In the genomic region with DNA sequence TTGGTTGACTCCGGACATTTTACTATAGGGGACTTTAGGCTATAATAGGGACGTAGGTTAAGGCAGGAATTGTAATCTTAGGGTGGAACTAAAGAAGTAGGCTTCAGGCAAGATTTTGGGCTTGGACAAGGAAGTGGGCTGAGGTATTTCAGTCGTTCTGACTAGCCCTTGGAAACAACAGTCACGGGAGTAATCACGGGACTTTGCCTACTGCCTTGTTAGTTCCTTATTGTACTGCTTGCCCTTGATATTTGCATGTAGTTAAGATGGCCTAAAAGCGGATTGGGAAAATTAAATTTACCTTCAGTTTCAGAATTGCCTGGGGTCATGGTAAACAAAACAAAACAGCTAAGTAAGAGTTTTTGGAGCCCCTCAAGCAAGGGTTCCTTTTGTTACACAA, we compare ENCODE assay signal across 2 mouse cellular contexts.
A peak's percentile ranks its signal among the peaks of the same experiment; 100 is the strongest.
TF ChIP-seq lines count a peak whose summit lies in the region.

No protein-coding gene starts in this region.

TF ChIP-seq in CH12.LX, 34 proteins besides CTCF, POLR2A, EP300 and RAD21:
- peak; percentile 66; the same call in 1 of the 2 replicates for TF ChIP-seq BHLHE40 (IDR thresholded peaks at IDR 0.05; ENCODE audit: low read depth, low read length)
- TF ChIP-seq SMC3 (IDR thresholded peaks at IDR 0.05; ENCODE audit: low read depth, low read length), result no peak
- TF ChIP-seq CHD1 (IDR thresholded peaks at IDR 0.05; ENCODE audit: low read depth, low read length), result no peak
- TF ChIP-seq ZC3H11A (IDR thresholded peaks at IDR 0.05; ENCODE audit: low read depth, low read length), result no peak
- no peak for TF ChIP-seq ZKSCAN1 (IDR thresholded peaks at IDR 0.05; ENCODE audit: borderline replicate concordance, low read depth, low read length)
- TF ChIP-seq POLR2AphosphoS2 (IDR thresholded peaks at IDR 0.05; ENCODE audit: low read depth, low read length), result no peak
- TF ChIP-seq IRF4 (IDR thresholded peaks at IDR 0.05; ENCODE audit: low read depth, low read length), result no peak

TF ChIP-seq in ES-E14, 5 proteins besides CTCF, POLR2A, EP300 and RAD21:
- TF ChIP-seq CHD2 (IDR thresholded peaks at IDR 0.05; ENCODE audit: low read depth, low read length), result no peak
- 0 out of 2 replicates have a peak, but pooled peaks have one; percentile 11 for TF ChIP-seq MAFK (IDR thresholded peaks at IDR 0.05; ENCODE audit: insufficient read depth, low read depth, low read length)
TF ChIP-seq in ES-E14: peak in this region for 1.
